Comparison of ENCODE assay signal across 15 mouse cellular contexts in the genomic region with DNA sequence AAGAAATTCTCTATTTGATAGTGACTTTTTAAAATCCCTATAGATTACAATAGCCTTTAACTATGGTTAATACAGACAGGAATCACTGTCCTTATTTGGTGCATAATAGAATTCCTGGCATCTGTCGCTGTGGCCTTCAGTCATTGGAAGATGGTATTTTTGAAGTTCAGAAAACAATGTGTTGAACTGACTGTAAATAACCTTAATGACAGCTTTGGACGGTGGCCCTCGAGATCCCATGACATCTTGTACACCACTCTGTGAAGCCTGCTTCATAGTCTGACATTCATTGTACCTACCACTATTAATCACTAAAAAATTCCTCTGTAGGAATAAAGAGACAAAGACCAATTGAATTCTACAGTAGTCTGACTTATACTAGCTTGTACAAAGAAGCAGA.
DNase-seq lines count a peak whose midpoint lies in the region; TF ChIP-seq lines count a peak whose summit lies in the region.
"Had no signal": no experiment of that assay in that cellular context is flagged by ENCODE, and none has a peak within 500 bp of the region (broad histone marks: within the 10 kb centered on the region; RNA-seq: fewer than 3 reads in every experiment).

No protein-coding gene starts in this region.

- TF ChIP-seq POLR2A in heart, adult 2 months (IDR thresholded peaks at IDR 0.05; ENCODE audit: insufficient read depth, low read depth, low read length) = no peak

- intact Hi-C loops in heart, adult 2 months (cut with DNase I) = no loop called here

- TF ChIP-seq EP300 in heart, adult 2 months (IDR thresholded peaks at IDR 0.05; ENCODE audit: insufficient read depth, low read depth, low read length) = no peak

- no peak for TF ChIP-seq CTCF in heart, adult 2 months (IDR thresholded peaks at IDR 0.05)

- WGBS in heart, adult 2 months = 74% methylated on average over 3 of the region's 3 CpGs

- no peak overlapping the region for H3K4me3 ChIP-seq in heart, adult 2 months

- no peak overlapping the region for H3K27ac ChIP-seq in heart, adult 2 months

- no peaks in the 10 kb centered on the region for H3K27me3 ChIP-seq in heart, adult 2 months (ENCODE audit: control insufficient read depth, insufficient read depth, low read length)
- H3K27me3 ChIP-seq: CH12.LX had no signal

- no peak overlapping the region for H3K9ac ChIP-seq in heart, adult 2 months (ENCODE audit: low read depth, low read length)

- no peaks in the 10 kb centered on the region for H3K79me2 ChIP-seq in heart, adult 2 months (replicated peaks; ENCODE audit: control insufficient read depth, insufficient read depth, low read length)

- H3K36me3 ChIP-seq in heart, adult 2 months (ENCODE audit: control insufficient read depth, insufficient read depth, low read length) = no peaks in the 10 kb centered on the region
- H3K36me3 ChIP-seq: G1E had no signal

- no peaks in the 10 kb centered on the region for H3K4me1 ChIP-seq in heart, adult 2 months (ENCODE audit: control insufficient read depth, insufficient read depth, low read length)

- DNase-seq in Muller cell, postnatal 12 days (ENCODE audit: inconsistent ontology term) = peak; percentile 95
- DNase-seq in retina, embryonic 14.5 days (ENCODE audit: low spot score) = peak; percentile 59
- peak; percentile 59 for DNase-seq in retina, postnatal 1 day
- DNase-seq in spleen, adult 18-20 months = no peak
- no peak for DNase-seq in heart, adult 2 months
- no peak for DNase-seq in cerebellum, adult 9-11 months
- DNase-seq: adrenal gland, adult 2 months; adrenal gland, adult 8-10 months; adrenal gland, postnatal 10 days; adrenal gland, postnatal 14 days; adrenal gland, postnatal 25 days; adrenal gland, postnatal 36 days; B cell, adult 2 months had no signal

Comparison
In these comparisons a context has a peak if more than half of its experiments do, and no peak if none do; other contexts are left out.
1. DNase-seq: peak in Muller cell, postnatal 12 days (single experiment), retina, embryonic 14.5 days (single experiment) and retina, postnatal 1 day (single experiment); none in spleen, adult 18-20 months (0 of 2), heart, adult 2 months (0 of 2) and cerebellum, adult 9-11 months (single experiment).